ENCODE assay signal across 11 mouse cellular contexts in the genomic region with DNA sequence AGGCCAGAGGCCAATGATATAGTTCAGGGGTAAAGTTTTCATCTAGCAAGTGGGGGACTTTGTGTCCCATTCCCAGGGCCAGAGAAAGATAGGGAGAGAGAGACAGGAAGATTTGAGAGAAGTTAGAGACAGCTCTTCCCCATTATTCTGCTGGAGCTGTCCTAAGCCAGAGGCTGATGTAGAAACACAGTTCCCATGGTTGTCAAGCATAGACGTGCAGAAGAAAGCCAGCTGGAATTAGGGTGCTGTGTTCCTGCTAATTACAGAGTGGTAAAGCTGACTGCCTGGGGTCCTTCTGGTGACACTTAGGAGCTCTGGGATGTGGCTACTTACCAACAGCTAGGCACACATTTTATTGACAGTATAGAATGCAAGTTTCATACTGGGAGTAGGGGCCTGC. TPM values are rescaled to one million over a fixed set of nuclear protein-coding genes. Genes with fewer than 3 reads are reported as not detected.
DNase-seq lines count a peak whose midpoint lies in the region; ATAC-seq and TF ChIP-seq lines count a peak whose summit lies in the region.
"Had no signal": no experiment of that assay in that cellular context is flagged by ENCODE, and none has a peak within 500 bp of the region (broad histone marks: within the 10 kb centered on the region; RNA-seq: fewer than 3 reads in every experiment).

No protein-coding gene starts in this region.

- no peak overlapping the region for H3K4me2 ChIP-seq in heart, embryonic 11.5 days
- no peak overlapping the region for H3K4me2 ChIP-seq in lung, embryonic 16.5 days (ENCODE audit: low read depth, low read length)
- H3K4me2 ChIP-seq in heart, postnatal 0 days (ENCODE audit: low read depth, low read length), result no peak overlapping the region
- H3K4me2 ChIP-seq in stomach, embryonic 14.5 days (replicated peaks; ENCODE audit: low read depth, low read length), result no peak overlapping the region

- peaks cover 42% of the 10 kb centered on the region for H3K4me1 ChIP-seq in heart, embryonic 11.5 days (ENCODE audit: control insufficient read depth, insufficient read depth, low read length)
- peaks cover 55% of the 10 kb centered on the region for H3K4me1 ChIP-seq in lung, embryonic 16.5 days (replicated peaks; ENCODE audit: control insufficient read depth, insufficient read depth, low read length)
- peaks cover 7% of the 10 kb centered on the region; the same call in 1 of the 2 replicates for H3K4me1 ChIP-seq in lung, adult 2 months (ENCODE audit: control insufficient read depth, insufficient read depth, low read length)
- H3K4me1 ChIP-seq in heart, postnatal 0 days (ENCODE audit: control insufficient read depth, insufficient read depth), result peaks cover 23% of the 10 kb centered on the region
- peaks cover 44% of the 10 kb centered on the region for H3K4me1 ChIP-seq in stomach, embryonic 14.5 days (ENCODE audit: control insufficient read depth, insufficient read depth, low read length)

- intact Hi-C loops in heart, postnatal 25 days (cut with DNase I), result no loop called here

- no peaks in the 10 kb centered on the region for H3K9me3 ChIP-seq in heart, embryonic 11.5 days (replicated peaks; ENCODE audit: control insufficient read depth, low read length)
- H3K9me3 ChIP-seq in lung, embryonic 16.5 days (ENCODE audit: control insufficient read depth, low read length), result no peaks in the 10 kb centered on the region
- no peaks in the 10 kb centered on the region for H3K9me3 ChIP-seq in heart, postnatal 0 days (replicated peaks; ENCODE audit: control insufficient read depth, low read length)
- H3K9me3 ChIP-seq in stomach, embryonic 14.5 days (ENCODE audit: control insufficient read depth, low read depth, low read length), result no peaks in the 10 kb centered on the region

- H3K27ac ChIP-seq in heart, embryonic 11.5 days (ENCODE audit: low read depth, low read length), result no peak overlapping the region
- peak overlapping the region; percentile 88 for H3K27ac ChIP-seq in lung, embryonic 16.5 days (ENCODE audit: low read length)
- 0 out of 2 replicates have a peak overlapping the region, but pooled peaks have one; percentile 40 for H3K27ac ChIP-seq in heart, postnatal 0 days (ENCODE audit: low read depth)
- H3K27ac ChIP-seq in stomach, embryonic 14.5 days (ENCODE audit: low read length), result peak overlapping the region; percentile 90

- no peak overlapping the region for H3K4me3 ChIP-seq in heart, embryonic 11.5 days (ENCODE audit: low read depth, low read length)
- H3K4me3 ChIP-seq in lung, embryonic 16.5 days (ENCODE audit: low read length), result no peak overlapping the region
- no peak overlapping the region for H3K4me3 ChIP-seq in lung, adult 2 months (replicated peaks; ENCODE audit: extremely low read depth, low read depth, low read length)
- no peak overlapping the region for H3K4me3 ChIP-seq in heart, postnatal 0 days (ENCODE audit: low read depth, low read length)
- H3K4me3 ChIP-seq in stomach, embryonic 14.5 days (ENCODE audit: low read depth, low read length), result no peak overlapping the region

- WGBS in heart, embryonic 11.5 days (ENCODE audit: insufficient replicate concordance), result 19% methylated on average over 1 of the region's 1 CpGs
- WGBS in lung, embryonic 16.5 days, result 30% methylated on average over 1 of the region's 1 CpGs
- WGBS in lung, adult 2 months, result 63% methylated on average over 1 of the region's 1 CpGs
- 44% methylated on average over 1 of the region's 1 CpGs for WGBS in heart, postnatal 0 days
- 30% methylated on average over 1 of the region's 1 CpGs for WGBS in stomach, embryonic 14.5 days

- TF ChIP-seq POLR2A in lung, adult 2 months (IDR thresholded peaks at IDR 0.05; ENCODE audit: borderline replicate concordance, extremely low read depth, low read depth, low read length), result no peak

- ATAC-seq in heart, embryonic 11.5 days (replicated peaks; ENCODE audit: insufficient number of reproducible peaks, low FRiP score, low TSS enrichment), result no peak
- ATAC-seq in lung, embryonic 16.5 days (ENCODE audit: low read depth), result peak; percentile 50
- no peak for ATAC-seq in heart, postnatal 0 days (ENCODE audit: insufficient read depth, low read depth)
- no peak for ATAC-seq in stomach, embryonic 14.5 days (ENCODE audit: insufficient number of reproducible peaks, insufficient read depth, low FRiP score, low read depth)

- H3K36me3 ChIP-seq in heart, embryonic 11.5 days (ENCODE audit: control insufficient read depth, insufficient read depth, low read length), result no peaks in the 10 kb centered on the region
- no peaks in the 10 kb centered on the region for H3K36me3 ChIP-seq in lung, embryonic 16.5 days (ENCODE audit: control insufficient read depth, insufficient read depth, low read length)
- no peaks in the 10 kb centered on the region for H3K36me3 ChIP-seq in heart, postnatal 0 days (replicated peaks; ENCODE audit: control insufficient read depth, insufficient read depth, low read length)
- no peaks in the 10 kb centered on the region for H3K36me3 ChIP-seq in stomach, embryonic 14.5 days (ENCODE audit: control insufficient read depth, insufficient read depth, low read length)

- DNase-seq in heart, postnatal 25 days (ENCODE audit: low spot score), result no peak
- no peak for DNase-seq in lung, adult 2 months
- no peak for DNase-seq in heart, postnatal 0 days (ENCODE audit: low spot score)
- no peak for DNase-seq in right cerebral cortex, adult 2 months (ENCODE audit: low spot score in 2 of 2)
- DNase-seq in adrenal gland, adult (ENCODE audit: inconsistent age in 2 of 2, low spot score in 1 of 2), result no peak
- DNase-seq: adrenal gland, postnatal 14 days; cerebellum, adult 2 months; gastrocnemius, postnatal 14 days had no signal

- H3K9ac ChIP-seq in heart, embryonic 11.5 days (ENCODE audit: low read depth, low read length), result 0 out of 2 replicates have a peak overlapping the region, but pooled peaks have one; percentile 22
- H3K9ac ChIP-seq in lung, embryonic 16.5 days (ENCODE audit: low read length), result no peak overlapping the region
- no peak overlapping the region for H3K9ac ChIP-seq in heart, postnatal 0 days (replicated peaks; ENCODE audit: low read depth, low read length)
- no peak overlapping the region for H3K9ac ChIP-seq in stomach, embryonic 14.5 days (replicated peaks; ENCODE audit: low read depth, low read length)

- TF ChIP-seq EP300 in heart, postnatal 0 days (IDR thresholded peaks at IDR 0.05; ENCODE audit: low read depth), result no peak

- TF ChIP-seq CTCF in lung, adult 2 months (IDR thresholded peaks at IDR 0.05; ENCODE audit: insufficient read depth, low read length), result no peak
- no peak for TF ChIP-seq CTCF in heart, postnatal 0 days (IDR thresholded peaks at IDR 0.05; ENCODE audit: low read depth)

- no peaks in the 10 kb centered on the region for H3K27me3 ChIP-seq in heart, embryonic 11.5 days (ENCODE audit: control insufficient read depth, insufficient read depth, low read length)
- no peaks in the 10 kb centered on the region for H3K27me3 ChIP-seq in lung, embryonic 16.5 days (ENCODE audit: control insufficient read depth, insufficient read depth, low read depth, low read length)
- H3K27me3 ChIP-seq in heart, postnatal 0 days (ENCODE audit: control insufficient read depth, insufficient read depth, low read length), result no peaks in the 10 kb centered on the region
- H3K27me3 ChIP-seq in stomach, embryonic 14.5 days (ENCODE audit: control insufficient read depth, insufficient read depth, low read length), result no peaks in the 10 kb centered on the region

RNA-seq across cellular contexts. Expression of a gene that starts 37.4 kb away (rescaled TPM):
- polyA plus RNA-seq in heart, embryonic 11.5 days (2014; fragmentation: Nextera tagmentation; extraction: Ambion mirVana), result 18.4 and 19.3 TPM in 2 replicates
- 10 to 100 TPM; 12.5 to 17.7 TPM for total RNA-seq in heart, postnatal 25 days (2021)
- polyA plus RNA-seq in lung, embryonic 16.5 days (2015; fragmentation: Nextera tagmentation; extraction: Ambion mirVana), result 129 and 130 TPM in 2 replicates
- polyA plus RNA-seq in lung, adult 2 months (2012; rRNA removed), result 80.4 and 115 TPM in 2 replicates
- 33.5 and 39.8 TPM in 2 replicates for total RNA-seq in heart, postnatal 0 days (2014; rRNA removed; ENCODE audit: low replicate concordance)
- 11.8 and 12.0 TPM in 2 replicates for polyA plus RNA-seq in heart, postnatal 0 days (2015; fragmentation: Nextera tagmentation; extraction: Ambion mirVana)
- 51.5 and 51.6 TPM in 2 replicates for polyA plus RNA-seq in stomach, embryonic 14.5 days (2014; fragmentation: Nextera tagmentation; extraction: Ambion mirVana)
